Mouse (Mus musculus) ES-E14 (cell line): ENCODE measurements around the gene Dtd1. TPM values are rescaled to one million over a fixed set of nuclear protein-coding genes. Genes with fewer than 3 reads are reported as not detected.
A peak's percentile ranks its signal among the peaks of the same experiment; 100 is the strongest.

Source experiments
- DNase-seq: peaks from one replicate; pipeline ENCODE4 v3.0.0-alpha.2; 2013; ENCODE audit warnings: low read depth, low spot score
- H3K27ac ChIP-seq: 2 replicates; pipeline ENCODE4 v1.5.1; 2012; ENCODE audit warnings: low read depth, mild to moderate bottlenecking, low read length, moderate library complexity, mixed read lengths; ENCODE audit not compliant: poor library complexity, insufficient read depth, severe bottlenecking
- H3K36me3 ChIP-seq: 2 replicates; pipeline ENCODE4 v1.6.1; 2012; ENCODE audit warnings: mild to moderate bottlenecking, low read length, moderate library complexity, mixed read lengths; ENCODE audit not compliant: control insufficient read depth, poor library complexity, insufficient read depth, severe bottlenecking
- H3K4me1 ChIP-seq, 2 experiments: fragments of 150-350 bp in 1 of 2; sonication (generic) in 1 of 2; 2 replicates each; pipeline ENCODE4 v1.6.1; 2012; ENCODE audit warnings: low read length in 2 of 2, mild to moderate bottlenecking in 1 of 2, mixed read lengths in 1 of 2; ENCODE audit not compliant: control insufficient read depth in 2 of 2, insufficient read depth in 2 of 2, poor library complexity in 1 of 2
- H3K4me3 ChIP-seq, 2 experiments: fragments of 150-350 bp in 1 of 2; sonication (generic) in 1 of 2; 2 replicates each; pipeline ENCODE4 v1.5.1; 2012; ENCODE audit warnings: low read length in 2 of 2, low read depth in 1 of 2, mild to moderate bottlenecking in 1 of 2, mixed read lengths in 1 of 2; ENCODE audit not compliant: insufficient read depth in 1 of 2, poor library complexity in 1 of 2, severe bottlenecking in 1 of 2
- H3K9ac ChIP-seq: 2 replicates; pipeline ENCODE4 v1.6.1; 2012; ENCODE audit warnings: low read depth, mild to moderate bottlenecking, low read length, mixed read lengths; ENCODE audit not compliant: poor library complexity, insufficient read depth, severe bottlenecking
- H3K9me3 ChIP-seq: fragments of 150-350 bp; sonication (generic); 2 replicates; pipeline ENCODE4 v1.6.1; 2012; ENCODE audit warnings: low read depth, mild to moderate bottlenecking, low read length; ENCODE audit not compliant: control insufficient read depth, insufficient read depth
- CHD2 ChIP-seq: IDR thresholded peaks from 2 replicates; pipeline ENCODE4 v1.6.1; 2014; ENCODE audit warnings: mild to moderate bottlenecking, low read depth, low read length, inconsistent platforms
- HCFC1 ChIP-seq: IDR thresholded peaks from 2 replicates; pipeline ENCODE4 v1.6.1; 2012; ENCODE audit warnings: low read length, inconsistent platforms, borderline replicate concordance; ENCODE audit not compliant: insufficient read depth
- MAFK ChIP-seq: IDR thresholded peaks from 2 replicates; pipeline ENCODE4 v1.6.1; 2014; ENCODE audit warnings: mild to moderate bottlenecking, low read depth, low read length, inconsistent platforms; ENCODE audit not compliant: insufficient read depth
- ZC3H11A ChIP-seq: IDR thresholded peaks from 2 replicates; pipeline ENCODE4 v1.6.1; 2012; ENCODE audit warnings: low read depth, mild to moderate bottlenecking, inconsistent platforms, low read length, borderline replicate concordance
- ZNF384 ChIP-seq: IDR thresholded peaks from 2 replicates; pipeline ENCODE4 v1.6.1; 2012; ENCODE audit warnings: low read depth, low read length, inconsistent platforms
- in situ Hi-C, 2 experiments: fragments of 600-800 bp; cut with MboI; formaldehyde crosslinking; loops; one replicate each; pipeline ENCODE4 v1.15.1; 2025; ENCODE audit warnings: low sequenced_read_pairs in 2 of 2, inconsistent platforms in 1 of 2; ENCODE audit not compliant: unreplicated experiment in 2 of 2
- total RNA-seq: library from RNA; depleted of rRNA; stranded (reverse); fragments of 300-350 nt; gene quantifications from 2 replicates; pipeline ENCODE4 v1.2.3, GENCODE M21; 2012

Gene Dtd1
- total RNA-seq, 1 experiment: 21.2 TPM

- no peaks in the 10 kb centered on the region for H3K4me1 ChIP-seq
- TF ChIP-seq CHD2: no peak
- TF ChIP-seq ZC3H11A: no peak
- TF ChIP-seq ZNF384: no peak
- TF ChIP-seq MAFK: no peak
- no peak for TF ChIP-seq HCFC1
- H3K36me3 ChIP-seq: no peaks in the 10 kb centered on the region
- no peak overlapping the region for H3K9ac ChIP-seq
- no peak overlapping the region for H3K4me3 ChIP-seq
- no peaks in the 10 kb centered on the region for H3K9me3 ChIP-seq
- in situ Hi-C loops: no loop called here
- DNase-seq: no peak
- no peak overlapping the region for H3K27ac ChIP-seq
These were observed 79.1 kb downstream of the Dtd1 start for GRCm38 (mm10) chr2:144678779-144679178.

- TF ChIP-seq ZC3H11A: no peak
- TF ChIP-seq ZNF384: no peak
- TF ChIP-seq MAFK: no peak
- no peak for TF ChIP-seq CHD2
- no peak for TF ChIP-seq HCFC1
- no peak overlapping the region for H3K4me3 ChIP-seq
- DNase-seq: no peak
These were observed 79.7 kb downstream of the Dtd1 start for GRCm38 (mm10) chr2:144679394-144679793.

GRCm38 (mm10) chr2:144692219-144692732 lies 92.6 kb downstream of the Dtd1 start:
- TF ChIP-seq HCFC1 (no peak), ZC3H11A (peak; percentile 37; the same call in 1 of the 2 replicates)
- DNase-seq: peak; percentile 31
- Histone ChIP-seq H3K9ac (no peak overlapping the region), H3K9me3 (no peaks in the 10 kb centered on the region), H3K4me3 (no peak overlapping the region), H3K27ac (no peak overlapping the region), H3K4me1 (no peaks in the 10 kb centered on the region), H3K36me3 (no peaks in the 10 kb centered on the region)
- in situ Hi-C loops: no loop called here

More at GRCm38 (mm10) chr2:144679394-144679793, 79.7 kb downstream of the Dtd1 start:
- H3K9me3 ChIP-seq: no peaks in the 10 kb centered on the region
- no peaks in the 10 kb centered on the region for H3K36me3 ChIP-seq
- in situ Hi-C loops: no loop called here
- H3K9ac ChIP-seq: no peak overlapping the region
- no peak overlapping the region for H3K27ac ChIP-seq
- no peaks in the 10 kb centered on the region for H3K4me1 ChIP-seq

GRCm38 (mm10) chr2:144692777-144693176 lies 93.1 kb downstream of the Dtd1 start:
- DNase-seq: no peak
- no peak for TF ChIP-seq MAFK
- no peak for TF ChIP-seq HCFC1
- TF ChIP-seq ZNF384: no peak
- TF ChIP-seq ZC3H11A: no peak
- TF ChIP-seq CHD2: no peak
- Histone ChIP-seq H3K27ac (no peak overlapping the region), H3K4me1 (peaks cover 0 to 2% of the 10 kb centered on the region in 2 experiments; a peak in 1 of 4 replicates), H3K9me3 (no peaks in the 10 kb centered on the region), H3K4me3 (no peak overlapping the region), H3K9ac (no peak overlapping the region), H3K36me3 (no peaks in the 10 kb centered on the region)
- in situ Hi-C loops: no loop called here

- in situ Hi-C loops: no loop called here
- Histone ChIP-seq H3K4me3 (no peak overlapping the region), H3K9me3 (no peaks in the 10 kb centered on the region), H3K9ac (no peak overlapping the region), H3K27ac (no peak overlapping the region), H3K36me3 (no peaks in the 10 kb centered on the region), H3K4me1 (peaks cover 0 to 2% of the 10 kb centered on the region in 2 experiments; a peak in 1 of 4 replicates)
- DNase-seq: no peak
- TF ChIP-seq MAFK (no peak), CHD2 (no peak), ZNF384 (no peak), ZC3H11A (no peak), HCFC1 (no peak)
These were observed 95.2 kb downstream of the Dtd1 start for GRCm38 (mm10) chr2:144694923-144695322.
